Mouse (Mus musculus): ENCODE measurements around the gene Gm17660.

DNA sequence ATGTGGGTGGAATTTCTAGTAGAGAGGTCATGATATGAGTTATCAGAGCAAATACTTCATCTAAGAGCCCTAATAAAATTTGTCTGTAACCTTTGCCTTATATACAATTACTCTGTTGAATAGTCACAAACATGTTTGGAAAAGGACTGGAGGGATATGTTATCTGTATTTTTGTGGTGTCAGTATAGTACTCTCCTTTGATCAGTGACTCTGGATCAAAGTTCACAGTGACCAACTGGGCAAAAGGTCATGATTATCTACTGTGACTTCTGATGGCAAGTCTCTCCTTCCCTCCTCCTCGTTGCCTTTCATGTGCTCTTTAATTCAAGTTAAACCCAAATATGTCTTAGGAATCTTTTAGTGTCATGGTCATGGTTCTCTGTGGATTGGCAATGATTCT, 41.6 kb downstream of the Gm17660 start:
- TF ChIP-seq POLR2A (IDR thresholded peaks at IDR 0.05; ENCODE audit: low read depth, low read length), result no peak
- no peak for TF ChIP-seq CTCF (IDR thresholded peaks at IDR 0.05; ENCODE audit: extremely low read depth, insufficient read length, insufficient replicate concordance, low read depth, low read length)

All from small intestine, adult 2 months (tissue).